Mouse (Mus musculus) Patski (cell line): ENCODE data around the gene Kyat1. TPM values are rescaled to one million over a fixed set of nuclear protein-coding genes. Genes with fewer than 3 reads are reported as not detected.

Experiments used
- ATAC-seq: fragments of 100-300 bp; one replicate; pipeline ENCODE4 v1.8.0; 2021
- CTCF ChIA-PET: fragments of 350-600 bp; sonication (Branson Sonifier 250); formaldehyde crosslinking; loops from one replicate; lab custom pipeline; 2022; ENCODE audit warnings: inconsistent platforms; lab: Charles Lee
- POLR2A ChIA-PET: fragments of 350-600 bp; sonication (Branson Sonifier 250); formaldehyde crosslinking; loops from one replicate; lab custom pipeline; 2022; ENCODE audit warnings: antibody characterized with exemption, inconsistent platforms; lab: Charles Lee
- DNase-seq: peaks from one replicate; pipeline ENCODE4 v3.0.0-alpha.2; 2011; ENCODE audit warnings: low read depth, low spot score
- H3K27me3 ChIP-seq: fragments of 371-371 bp; one replicate; pipeline ENCODE4 v1.5.1; 2021
- CTCF ChIP-seq: fragments of 100-300 bp; IDR thresholded peaks from one replicate; pipeline ENCODE4 v1.5.1; 2021
- in situ Hi-C: fragments of 300-500 bp; cut with MboI; formaldehyde crosslinking; loops from 3 replicates; pipeline ENCODE4 v1.11.1; 2018; ENCODE audit warnings: low pct_unique_long_range_greater_than_20kb, mixed read lengths
- polyA plus RNA-seq: library from polyadenylated mRNA; unstranded; gene quantifications from one replicate; pipeline ENCODE4 v1.2.3, GENCODE M21; 2021

Kyat1 gene
- polyA plus RNA-seq, 1 experiment from 2014 or later, result 14.8 TPM

GRCm38 (mm10) chr2:30215493-30215892 is 9.8 kb upstream of the Kyat1 start:
- DNase-seq, result no peak
- no peak for ATAC-seq
- in situ Hi-C loops, result no loop called here
- POLR2A ChIA-PET, result no interaction called here
- CTCF ChIA-PET, result no interaction called here
- no peak for TF ChIP-seq CTCF
- H3K27me3 ChIP-seq, result no peaks in the 10 kb centered on the region

GRCm38 (mm10) chr2:30214745-30215144 is 9.1 kb upstream of the Kyat1 start:
- ATAC-seq, result no peak
- DNase-seq, result no peak
- TF ChIP-seq CTCF, result no peak
- ChIA-PET POLR2A (interaction anchor here (1.0 kb wide), 1 partner anchor 35 kb away, joined by 3 read pairs; no protein-coding TSS in a partner anchor), CTCF (interaction anchor here (1.2 to 1.5 kb wide), 2 partner anchors 9 to 11 kb away, joined by 3 read pairs; partner anchors contain the start of gene Kyat1)
- in situ Hi-C loops, result no loop called here
- H3K27me3 ChIP-seq, result no peaks in the 10 kb centered on the region

- in situ Hi-C loops, result no loop called here
- POLR2A ChIA-PET, result no interaction called here
- CTCF ChIA-PET, result interaction anchor here (2.2 kb wide), 1 partner anchor 17 kb away, joined by 5 read pairs; no protein-coding TSS in a partner anchor
- H3K27me3 ChIP-seq, result no peaks in the 10 kb centered on the region
- ATAC-seq (no peak), DNase-seq (no peak)
- TF ChIP-seq CTCF, result no peak
These were observed 7.3 kb upstream of the Kyat1 start for GRCm38 (mm10) chr2:30212951-30213350.

GRCm38 (mm10) chr2:30212169-30212545 is 6.5 kb upstream of the Kyat1 start:
- ATAC-seq, result no peak
- in situ Hi-C loops, result no loop called here
- CTCF ChIA-PET, result interaction anchor here (2.2 kb wide), 1 partner anchor 16 kb away, joined by 5 read pairs; no protein-coding TSS in a partner anchor
- no peak for TF ChIP-seq CTCF
- H3K27me3 ChIP-seq, result no peaks in the 10 kb centered on the region
- no peak for DNase-seq
- POLR2A ChIA-PET, result no interaction called here

- ChIA-PET CTCF (interaction anchor here (2.2 kb wide), 1 partner anchor 15 kb away, joined by 5 read pairs; no protein-coding TSS in a partner anchor), POLR2A (no interaction called here)
- DNase-seq, result no peak
- no peaks in the 10 kb centered on the region for H3K27me3 ChIP-seq
- no peak for TF ChIP-seq CTCF
- ATAC-seq, result no peak
- in situ Hi-C loops, result no loop called here
These were observed 5.9 kb upstream of the Kyat1 start for GRCm38 (mm10) chr2:30211408-30212168.

- ATAC-seq, result no peak
- H3K27me3 ChIP-seq, result no peaks in the 10 kb centered on the region
- in situ Hi-C loops, result no loop called here
- ChIA-PET CTCF (no interaction called here), POLR2A (no interaction called here)
- DNase-seq, result no peak
- no peak for TF ChIP-seq CTCF
These were observed 2.2 kb upstream of the Kyat1 start for GRCm38 (mm10) chr2:30207886-30208285.

- ATAC-seq, result no peak
These were observed 1.8 kb upstream of the Kyat1 start for GRCm38 (mm10) chr2:30207401-30207800.

GRCm38 (mm10) chr2:30205255-30205628 is 405 bp downstream of the Kyat1 start:
- in situ Hi-C loops, result no loop called here
- ChIA-PET POLR2A (interaction anchor here (1.7 kb wide), 1 partner anchor 27 kb away, joined by 3 read pairs; the partner anchor contains the start of gene Spout1), CTCF (interaction anchor here (0.8 to 1.6 kb wide), 4 partner anchors 9 to 33 kb away, joined by 3 to 4 read pairs (median 3); no protein-coding TSS in a partner anchor)
- ATAC-seq (no peak), DNase-seq (no peak)
- no peak for TF ChIP-seq CTCF
- no peaks in the 10 kb centered on the region for H3K27me3 ChIP-seq

More at GRCm38 (mm10) chr2:30207401-30207800, 1.8 kb upstream of the Kyat1 start:
- TF ChIP-seq CTCF, result no peak
- in situ Hi-C loops, result no loop called here
- no peaks in the 10 kb centered on the region for H3K27me3 ChIP-seq
- CTCF ChIA-PET, result interaction anchor here (1.2 kb wide), 1 partner anchor 10 kb away, joined by 3 read pairs; no protein-coding TSS in a partner anchor
- no peak for DNase-seq
- POLR2A ChIA-PET, result no interaction called here

- no peak for ATAC-seq
- no peak for TF ChIP-seq CTCF
- no peaks in the 10 kb centered on the region for H3K27me3 ChIP-seq
- no peak for DNase-seq
- CTCF ChIA-PET, result no interaction called here
- in situ Hi-C loops, result no loop called here
- POLR2A ChIA-PET, result interaction anchor here (1.0 kb wide), 1 partner anchor 34 kb away, joined by 4 read pairs; the partner anchor contains the start of gene Lrrc8a
These were observed 2.2 kb downstream of the Kyat1 start for GRCm38 (mm10) chr2:30203439-30203838.

GRCm38 (mm10) chr2:30200388-30200925 is 5.2 kb downstream of the Kyat1 start:
- DNase-seq (no peak), ATAC-seq (no peak)
- H3K27me3 ChIP-seq, result no peaks in the 10 kb centered on the region
- TF ChIP-seq CTCF, result no peak
- CTCF ChIA-PET, result no interaction called here
- POLR2A ChIA-PET, result no interaction called here
- in situ Hi-C loops, result no loop called here

GRCm38 (mm10) chr2:30199984-30200383 is 5.7 kb downstream of the Kyat1 start:
- no peaks in the 10 kb centered on the region for H3K27me3 ChIP-seq
- ATAC-seq (no peak), DNase-seq (no peak)
- in situ Hi-C loops, result no loop called here
- ChIA-PET POLR2A (no interaction called here), CTCF (no interaction called here)
- TF ChIP-seq CTCF, result no peak
